Mouse (Mus musculus): ENCODE measurements at regions not wholly inside any gene's neighbourhood (a gene's known extent, or its start where the extent isn't known, plus 50 kb on each side); places are given as distances from the start of the nearest gene placed in this dataset.

DNA sequence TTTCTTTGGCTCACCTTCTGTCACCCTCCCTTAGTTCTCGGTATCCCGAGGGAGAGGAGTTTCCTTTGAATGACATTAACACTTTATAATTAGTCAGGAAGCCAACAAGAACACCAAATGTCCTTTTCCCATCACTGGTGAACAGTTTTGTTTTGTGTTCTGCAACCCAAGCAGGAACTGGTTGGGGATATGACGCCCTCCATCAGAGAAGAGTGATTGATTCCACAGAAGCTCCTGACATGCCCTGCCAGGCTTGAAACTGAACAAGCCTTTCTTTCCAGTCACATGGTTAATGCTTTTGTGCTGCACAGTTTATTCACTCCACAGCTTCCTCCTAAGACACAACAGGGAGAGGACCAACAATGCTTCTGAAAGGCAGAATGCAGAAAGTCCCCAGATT lies 57.8 kb downstream of the Tmsb4x start:
- no peak for TF ChIP-seq CTCF (IDR thresholded peaks at IDR 0.05; ENCODE audit: low read depth, low read length)
- TF ChIP-seq POLR2A (IDR thresholded peaks at IDR 0.05; ENCODE audit: borderline replicate concordance, low read depth, low read length) = no peak

Data from bone marrow macrophage, adult 2 months (primary cell).